Mouse (Mus musculus) megakaryocyte, embryonic 14.5 days (primary cell): Measurements from ENCODE around the gene Myoc.

ENCODE experiments used
- FLI1 ChIP-seq: IDR thresholded peaks from 2 replicates; pipeline ENCODE4 v1.6.1; 2012; ENCODE audit warnings: low read length, inconsistent platforms, mixed read lengths
- GATA1 ChIP-seq: IDR thresholded peaks from 3 replicates; pipeline ENCODE4 v1.6.1; 2012; ENCODE audit warnings: mixed read lengths, low read length, inconsistent platforms, borderline replicate concordance

GRCm38 (mm10) chr1:162658119-162658518 is 19.2 kb downstream of the Myoc start, which contains the start of gene Myocos:
- TF ChIP-seq FLI1 (no peak), GATA1 (no peak)
